Mouse (Mus musculus) erythroblast, embryonic 14.5 days (primary cell): ENCODE measurements at regions not wholly inside any gene's neighbourhood (a gene's known extent, or its start where the extent isn't known, plus 50 kb on each side); places are given as distances from the start of the nearest gene placed in this dataset.

Source experiments
- GATA1 ChIP-seq: IDR thresholded peaks from 2 replicates; pipeline ENCODE4 v1.6.1; 2012; ENCODE audit warnings: low read length, inconsistent platforms, mixed read lengths
- TAL1 ChIP-seq: IDR thresholded peaks from 3 replicates; pipeline ENCODE4 v1.6.1; 2012; ENCODE audit warnings: low read length, inconsistent platforms, mixed read lengths

- TF ChIP-seq GATA1: no peak
- TF ChIP-seq TAL1: no peak
Observed at GRCm38 (mm10) chr2:178867086-178867485, 436.8 kb downstream of the Cdh26 start.
